Mouse (Mus musculus) forebrain, embryonic 13.5 days (tissue): ENCODE results near the gene 1700013G24Rik. TPM values are rescaled to one million over a fixed set of nuclear protein-coding genes. Genes with fewer than 3 reads are reported as not detected.

Experiments used
- ATAC-seq: fragments of 200-750 bp; cut with Nextera tagmentation; 2 replicates; pipeline ENCODE4 v1.8.0; 2017
- H3K27ac ChIP-seq: fragments of 300-500 bp; sonication (generic); 2 replicates; pipeline ENCODE4 v1.5.1; 2015; ENCODE audit warnings: inconsistent platforms, mild to moderate bottlenecking, moderate library complexity
- H3K27me3 ChIP-seq: fragments of 300-500 bp; sonication (generic); 2 replicates; pipeline ENCODE4 v1.6.1; 2015; ENCODE audit warnings: mild to moderate bottlenecking, inconsistent platforms
- H3K36me3 ChIP-seq: fragments of 300-500 bp; sonication (generic); 2 replicates; pipeline ENCODE4 v1.6.1; 2015; ENCODE audit warnings: mild to moderate bottlenecking, inconsistent platforms; ENCODE audit not compliant: poor library complexity, severe bottlenecking
- H3K4me1 ChIP-seq: fragments of 300-500 bp; sonication (generic); 2 replicates; pipeline ENCODE4 v1.6.1; 2015; ENCODE audit warnings: inconsistent platforms
- H3K4me2 ChIP-seq: fragments of 300-500 bp; sonication (generic); 2 replicates; pipeline ENCODE4 v1.6.1; 2015; ENCODE audit warnings: inconsistent platforms, mild to moderate bottlenecking, moderate library complexity
- H3K4me3 ChIP-seq: fragments of 300-500 bp; sonication (generic); 2 replicates; pipeline ENCODE4 v1.5.1; 2015; ENCODE audit warnings: mild to moderate bottlenecking, inconsistent platforms
- H3K9ac ChIP-seq: fragments of 300-500 bp; sonication (generic); 2 replicates; pipeline ENCODE4 v1.6.1; 2015; ENCODE audit warnings: mild to moderate bottlenecking, inconsistent platforms
- H3K9me3 ChIP-seq: fragments of 300-500 bp; sonication (generic); replicated peaks from 2 replicates; pipeline ENCODE4 v1.6.1; 2016; ENCODE audit warnings: inconsistent platforms
- WGBS: fragments of 180-500 bp; shearing (Covaris S2); methylation state at CpG from one replicate; pipeline ENCODE4 v1.1.7; 2015; 5-methylcytosine and 5-hydroxymethylcytosine counted together
- polyA plus RNA-seq: library from polyadenylated mRNA; unstranded; fragments of >200 nt; fragmentation: Nextera tagmentation; extraction: Ambion mirVana; gene quantifications from 2 replicates; pipeline ENCODE4 v1.2.1, GENCODE M21; 2015

Gene 1700013G24Rik
- polyA plus RNA-seq, 1 experiment from 2014 or later = not detected

- ATAC-seq = no peak
- no peak overlapping the region for H3K4me2 ChIP-seq
Measured at GRCm38 (mm10) chr4:137443625-137444024, 9.5 kb upstream of the 1700013G24Rik start.

DNA sequence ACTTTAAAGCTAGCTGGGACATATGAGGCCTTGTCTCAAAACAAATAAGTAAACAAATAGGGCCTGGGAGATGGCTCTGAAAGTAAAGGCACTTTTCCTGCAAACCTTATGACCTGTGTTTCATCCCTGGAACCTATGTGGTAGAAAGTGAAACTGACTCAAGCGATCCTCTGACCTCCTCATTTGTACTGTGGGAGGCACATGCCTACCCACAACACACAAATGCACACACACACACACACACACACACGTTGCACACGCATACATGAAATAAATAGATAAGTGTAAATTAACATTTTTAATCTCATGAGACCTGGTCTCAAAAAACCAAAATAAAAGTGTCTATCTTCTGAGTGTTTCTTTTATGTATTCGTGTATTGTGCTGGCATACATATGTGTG lies 7.2 kb upstream of the 1700013G24Rik start:
- Histone ChIP-seq H3K9me3 (no peaks in the 10 kb centered on the region), H3K27me3 (no peaks in the 10 kb centered on the region), H3K27ac (no peak overlapping the region), H3K4me3 (no peak overlapping the region), H3K4me2 (no peak overlapping the region), H3K4me1 (peaks cover 14% of the 10 kb centered on the region), H3K36me3 (no peaks in the 10 kb centered on the region), H3K9ac (no peak overlapping the region)
- WGBS = 91% methylated on average over 4 of the region's 4 CpGs
- no peak for ATAC-seq

More at GRCm38 (mm10) chr4:137443625-137444024, 9.5 kb upstream of the 1700013G24Rik start:
- Histone ChIP-seq H3K4me3 (no peak overlapping the region), H3K9me3 (no peaks in the 10 kb centered on the region), H3K4me1 (peaks cover 10% of the 10 kb centered on the region), H3K27me3 (no peaks in the 10 kb centered on the region), H3K9ac (no peak overlapping the region), H3K36me3 (no peaks in the 10 kb centered on the region), H3K27ac (no peak overlapping the region)
- 21% methylated on average over 5 of the region's 5 CpGs for WGBS

DNA sequence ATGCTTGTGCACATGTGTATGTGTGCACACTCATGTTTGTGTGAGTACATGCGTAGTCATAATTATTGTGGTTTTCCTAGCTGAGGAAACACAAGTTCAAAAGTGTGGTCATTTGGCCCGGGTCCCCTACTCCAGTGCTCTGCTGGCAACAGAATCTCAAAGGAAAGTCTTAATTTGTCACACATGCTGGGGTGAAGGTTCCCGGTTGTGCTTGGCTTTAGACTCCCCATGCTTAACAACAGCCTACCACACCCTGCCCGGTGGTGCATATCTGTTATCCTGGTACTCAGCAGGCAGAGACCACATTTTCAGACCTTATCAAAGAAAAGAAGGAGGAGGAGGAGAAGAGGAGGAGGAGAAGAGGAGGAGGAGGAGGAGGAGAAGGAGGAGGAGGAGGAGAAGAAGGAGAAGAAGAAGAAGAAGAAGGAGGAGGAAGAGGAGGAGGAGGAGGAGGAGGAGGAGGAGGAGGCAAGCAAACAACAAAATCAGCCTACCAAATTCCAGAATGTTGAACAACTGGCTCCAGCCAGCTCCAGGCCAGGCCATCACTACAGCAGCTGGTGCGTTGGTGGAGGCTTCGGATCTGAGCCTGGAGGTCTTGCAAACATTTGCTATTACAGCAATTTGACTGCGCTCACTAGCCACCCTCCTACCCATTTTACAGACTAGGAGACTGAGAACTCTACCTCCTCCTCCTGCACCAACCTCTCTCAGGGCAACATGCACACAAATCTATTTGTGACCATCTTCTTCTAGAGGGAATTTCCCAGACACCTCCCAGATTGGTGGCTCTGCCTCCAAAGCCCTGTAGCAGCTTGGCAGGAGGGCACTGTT lies 5.5 kb upstream of the 1700013G24Rik start:
- Histone ChIP-seq H3K27ac (peak overlapping the region; percentile 31; the same call in 1 of the 2 replicates), H3K4me3 (no peak overlapping the region), H3K4me1 (peaks cover 14% of the 10 kb centered on the region), H3K4me2 (no peak overlapping the region), H3K27me3 (no peaks in the 10 kb centered on the region), H3K9ac (no peak overlapping the region), H3K9me3 (no peaks in the 10 kb centered on the region), H3K36me3 (no peaks in the 10 kb centered on the region)
- ATAC-seq = no peak
- WGBS = 77% methylated on average over 7 of the region's 7 CpGs

- 26% methylated on average over 6 of the region's 6 CpGs for WGBS
- ATAC-seq = peak; percentile 27; the same call in 1 of the 2 replicates
- no peak overlapping the region for H3K4me3 ChIP-seq
- H3K36me3 ChIP-seq = no peaks in the 10 kb centered on the region
- no peaks in the 10 kb centered on the region for H3K27me3 ChIP-seq
- peak overlapping the region; percentile 20 for H3K4me2 ChIP-seq
- H3K4me1 ChIP-seq = peaks cover 14% of the 10 kb centered on the region
- H3K9me3 ChIP-seq = no peaks in the 10 kb centered on the region
- peak overlapping the region; percentile 31; the same call in 1 of the 2 replicates for H3K27ac ChIP-seq
- H3K9ac ChIP-seq = no peak overlapping the region
Measured at GRCm38 (mm10) chr4:137448197-137448596, 4.9 kb upstream of the 1700013G24Rik start.

DNA sequence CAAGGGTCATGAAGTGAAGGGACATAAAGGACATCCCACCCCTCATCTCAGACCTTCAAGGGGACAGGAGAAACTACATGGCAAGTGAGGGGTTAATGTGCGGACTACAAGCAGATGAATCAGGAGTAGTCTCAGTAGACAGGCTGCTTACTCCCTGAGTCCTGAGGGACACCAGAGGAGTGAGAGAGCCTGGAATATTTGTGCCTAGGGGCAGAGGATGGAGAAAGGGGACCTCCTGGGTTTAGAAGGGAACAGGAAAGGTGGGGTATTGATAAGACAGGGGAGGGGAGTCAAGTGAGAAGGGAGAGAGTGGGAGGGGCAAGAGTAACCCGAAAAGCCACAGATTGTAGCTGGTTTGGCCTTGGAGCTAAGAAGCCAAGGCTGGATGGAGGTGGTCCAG lies 4.4 kb upstream of the 1700013G24Rik start:
- ATAC-seq = peak; percentile 8; the same call in 1 of the 2 replicates
- Histone ChIP-seq H3K4me3 (no peak overlapping the region), H3K36me3 (no peaks in the 10 kb centered on the region), H3K9me3 (no peaks in the 10 kb centered on the region), H3K27ac (peak overlapping the region; percentile 31; the same call in 1 of the 2 replicates), H3K4me2 (peak overlapping the region; percentile 20; the same call in 1 of the 2 replicates), H3K4me1 (peaks cover 14% of the 10 kb centered on the region), H3K9ac (no peak overlapping the region), H3K27me3 (no peaks in the 10 kb centered on the region)
- WGBS = 49% methylated on average over 2 of the region's 2 CpGs

- Histone ChIP-seq H3K27me3 (no peaks in the 10 kb centered on the region), H3K4me3 (no peak overlapping the region), H3K9me3 (no peaks in the 10 kb centered on the region), H3K27ac (no peak overlapping the region), H3K4me2 (no peak overlapping the region), H3K9ac (no peak overlapping the region), H3K36me3 (no peaks in the 10 kb centered on the region), H3K4me1 (peaks cover 14% of the 10 kb centered on the region)
- no peak for ATAC-seq
- 81% methylated on average over 2 of the region's 2 CpGs for WGBS
Measured at GRCm38 (mm10) chr4:137449132-137449531, 4.0 kb upstream of the 1700013G24Rik start.

GRCm38 (mm10) chr4:137449715-137450114 lies 3.4 kb upstream of the 1700013G24Rik start:
- WGBS = 86% methylated on average over 10 of the region's 10 CpGs
- Histone ChIP-seq H3K9me3 (no peaks in the 10 kb centered on the region), H3K27ac (no peak overlapping the region), H3K4me2 (no peak overlapping the region), H3K4me1 (peaks cover 14% of the 10 kb centered on the region), H3K9ac (no peak overlapping the region), H3K36me3 (no peaks in the 10 kb centered on the region), H3K27me3 (no peaks in the 10 kb centered on the region), H3K4me3 (no peak overlapping the region)
- no peak for ATAC-seq

DNA sequence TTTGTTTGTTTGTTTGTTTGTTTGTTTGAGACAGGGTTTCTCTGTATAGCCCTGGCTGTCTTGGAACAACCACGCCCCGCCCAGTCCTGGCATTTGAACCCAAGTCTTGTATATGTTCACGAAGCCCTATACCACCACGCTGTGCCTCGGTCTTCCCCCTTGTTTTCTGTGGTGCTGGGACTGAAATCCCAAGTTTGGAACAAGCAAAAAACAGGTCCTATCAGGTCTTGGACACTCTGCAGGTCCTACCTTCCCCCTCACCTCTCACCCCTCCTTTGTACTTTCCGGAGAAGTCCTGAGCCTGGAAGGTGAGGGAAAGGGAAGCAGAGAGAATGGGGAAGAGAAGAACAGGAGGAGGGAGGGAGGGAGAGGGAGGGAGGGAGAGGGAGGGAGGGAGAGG lies 894 bp upstream of the 1700013G24Rik start:
- no peak overlapping the region for H3K4me2 ChIP-seq
- no peak for ATAC-seq
- H3K4me3 ChIP-seq = no peak overlapping the region
- WGBS = 87% methylated on average over 6 of the region's 6 CpGs
- H3K36me3 ChIP-seq = no peaks in the 10 kb centered on the region
- H3K9ac ChIP-seq = no peak overlapping the region
- H3K9me3 ChIP-seq = no peaks in the 10 kb centered on the region
- H3K27ac ChIP-seq = no peak overlapping the region
- H3K27me3 ChIP-seq = no peaks in the 10 kb centered on the region
- peaks cover 14% of the 10 kb centered on the region for H3K4me1 ChIP-seq

DNA sequence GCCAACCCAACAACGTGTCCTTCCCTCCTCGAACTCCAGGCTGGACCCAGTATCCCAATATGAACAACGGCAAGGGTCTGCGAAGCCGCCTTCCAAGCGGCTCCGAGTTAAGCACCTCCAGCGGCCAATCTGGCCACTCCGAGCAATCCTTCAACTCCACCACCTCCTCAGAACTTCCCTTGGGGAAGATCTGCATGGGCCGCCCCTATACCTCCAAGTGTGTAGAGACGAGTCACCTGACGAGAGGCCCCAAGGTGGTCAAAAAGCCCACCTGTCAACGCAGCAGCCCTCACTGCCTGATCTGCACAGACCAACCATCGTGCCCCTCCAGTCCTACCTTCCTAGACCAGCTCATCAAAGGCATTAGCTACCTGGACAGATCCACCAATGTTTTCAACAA lies 1.5 kb downstream of the 1700013G24Rik start:
- Histone ChIP-seq H3K27ac (no peak overlapping the region), H3K4me2 (no peak overlapping the region), H3K4me3 (no peak overlapping the region), H3K4me1 (no peaks in the 10 kb centered on the region), H3K36me3 (no peaks in the 10 kb centered on the region), H3K9ac (no peak overlapping the region), H3K9me3 (no peaks in the 10 kb centered on the region), H3K27me3 (no peaks in the 10 kb centered on the region)
- ATAC-seq = no peak
- WGBS = 92% methylated on average over 14 of the region's 14 CpGs

DNA sequence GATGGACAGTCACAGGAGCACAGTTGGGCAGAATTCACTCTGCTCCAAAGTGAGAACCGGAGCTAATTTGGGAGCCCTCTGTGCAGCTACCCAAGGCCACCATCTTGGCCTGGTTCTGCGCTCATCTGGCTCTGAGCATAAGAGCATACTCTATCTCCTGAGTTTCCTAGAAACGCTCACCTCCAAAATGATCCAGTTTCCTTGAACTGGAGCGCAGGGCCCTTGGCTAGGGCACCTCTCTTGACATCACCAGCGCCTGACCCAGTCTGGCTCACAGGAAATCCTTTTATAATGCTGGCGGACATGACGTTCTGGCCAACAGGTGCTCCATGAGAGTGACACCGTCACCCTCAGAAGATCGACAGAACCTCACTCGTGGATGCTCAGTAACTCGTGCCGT lies 3.5 kb downstream of the 1700013G24Rik start:
- Histone ChIP-seq H3K27ac (no peak overlapping the region), H3K4me3 (no peak overlapping the region), H3K9me3 (no peaks in the 10 kb centered on the region), H3K4me1 (no peaks in the 10 kb centered on the region), H3K9ac (no peak overlapping the region), H3K4me2 (no peak overlapping the region), H3K27me3 (no peaks in the 10 kb centered on the region), H3K36me3 (no peaks in the 10 kb centered on the region)
- no peak for ATAC-seq
- WGBS = 87% methylated on average over 12 of the region's 12 CpGs

GRCm38 (mm10) chr4:137457292-137457691 lies 4.2 kb downstream of the 1700013G24Rik start:
- WGBS = 87% methylated on average over 4 of the region's 4 CpGs

GRCm38 (mm10) chr4:137458310-137458709 lies 5.2 kb downstream of the 1700013G24Rik start:
- H3K27me3 ChIP-seq = no peaks in the 10 kb centered on the region
- H3K9me3 ChIP-seq = 0 out of 2 replicates have a peak, but pooled peaks cover 3% of the 10 kb centered on the region
- WGBS = 87% methylated on average over 9 of the region's 9 CpGs
- H3K27ac ChIP-seq = no peak overlapping the region
- H3K4me2 ChIP-seq = no peak overlapping the region
- no peaks in the 10 kb centered on the region for H3K36me3 ChIP-seq
- ATAC-seq = no peak
- no peak overlapping the region for H3K9ac ChIP-seq
- H3K4me1 ChIP-seq = no peaks in the 10 kb centered on the region
- H3K4me3 ChIP-seq = no peak overlapping the region

More at GRCm38 (mm10) chr4:137457292-137457691, 4.2 kb downstream of the 1700013G24Rik start:
- Histone ChIP-seq H3K27ac (no peak overlapping the region), H3K4me3 (no peak overlapping the region), H3K4me2 (no peak overlapping the region), H3K36me3 (no peaks in the 10 kb centered on the region), H3K27me3 (no peaks in the 10 kb centered on the region), H3K9me3 (0 out of 2 replicates have a peak, but pooled peaks cover 3% of the 10 kb centered on the region), H3K9ac (no peak overlapping the region), H3K4me1 (no peaks in the 10 kb centered on the region)
- no peak for ATAC-seq
